Mouse (Mus musculus) ES-Bruce4 (cell line): ENCODE results near the gene Dut.

Experiments
- CTCF ChIP-seq: IDR thresholded peaks from one replicate; pipeline ENCODE4 v1.8.1; 2011; ENCODE audit warnings: low read depth, low read length
- EP300 ChIP-seq: IDR thresholded peaks from 2 replicates; pipeline ENCODE4 v1.6.1; 2011; ENCODE audit warnings: low read depth, low read length; ENCODE audit not compliant: insufficient read depth

- TF ChIP-seq CTCF (no peak), EP300 (no peak)
These were observed 44.1 kb downstream of the Dut start for GRCm38 (mm10) chr2:125291101-125291500.
